Mouse (Mus musculus): ENCODE measurements at regions not wholly inside any gene's neighbourhood (a gene's known extent, or its start where the extent isn't known, plus 50 kb on each side); places are given as distances from the start of the nearest gene placed in this dataset.

- 91% methylated on average over 1 of the region's 1 CpGs for WGBS
- DNase-seq (ENCODE audit: low spot score) (no peak), ATAC-seq (ENCODE audit: low FRiP score, low read depth) (no peak)
- Histone ChIP-seq H3K27ac (replicated peaks; ENCODE audit: low read depth, low read length) (no peak overlapping the region), H3K9me3 (ENCODE audit: control insufficient read depth, low read length) (no peaks in the 10 kb centered on the region), H3K27me3 (ENCODE audit: control insufficient read depth, insufficient read depth, low read length) (no peaks in the 10 kb centered on the region), H3K4me1 (ENCODE audit: control insufficient read depth, insufficient read depth, low read length) (no peaks in the 10 kb centered on the region), H3K4me3 (replicated peaks; ENCODE audit: low read length) (no peak overlapping the region), H3K36me3 (ENCODE audit: control insufficient read depth, insufficient read depth, low read length) (no peaks in the 10 kb centered on the region), H3K9ac (ENCODE audit: low read depth, low read length, severe bottlenecking) (no peak overlapping the region), H3K4me2 (replicated peaks; ENCODE audit: low read depth, low read length, severe bottlenecking) (no peak overlapping the region)
- TF ChIP-seq POLR2A (IDR thresholded peaks at IDR 0.05; ENCODE audit: borderline replicate concordance, extremely low read depth, insufficient read depth, insufficient read length): no peak
Measured at GRCm38 (mm10) chr2:15150823-15151222, 96.0 kb upstream of the Nsun6 start.

GRCm38 (mm10) chr2:15148381-15148780 is 93.5 kb upstream of the Nsun6 start:
- no peak overlapping the region for H3K4me2 ChIP-seq (replicated peaks; ENCODE audit: low read depth, low read length, severe bottlenecking)
- no peaks in the 10 kb centered on the region for H3K4me1 ChIP-seq (ENCODE audit: control insufficient read depth, insufficient read depth, low read length)
- H3K36me3 ChIP-seq (ENCODE audit: control insufficient read depth, insufficient read depth, low read length): no peaks in the 10 kb centered on the region
- H3K27ac ChIP-seq (replicated peaks; ENCODE audit: low read depth, low read length): no peak overlapping the region
- TF ChIP-seq POLR2A (IDR thresholded peaks at IDR 0.05; ENCODE audit: borderline replicate concordance, extremely low read depth, insufficient read depth, insufficient read length): no peak
- WGBS: 74% methylated on average over 1 of the region's 1 CpGs
- H3K27me3 ChIP-seq (ENCODE audit: control insufficient read depth, insufficient read depth, low read length): no peaks in the 10 kb centered on the region
- ATAC-seq (ENCODE audit: low FRiP score, low read depth): no peak
- H3K9ac ChIP-seq (ENCODE audit: low read depth, low read length, severe bottlenecking): no peak overlapping the region
- no peak overlapping the region for H3K4me3 ChIP-seq (replicated peaks; ENCODE audit: low read length)
- DNase-seq (ENCODE audit: low spot score): no peak
- H3K9me3 ChIP-seq (ENCODE audit: control insufficient read depth, low read length): no peaks in the 10 kb centered on the region

GRCm38 (mm10) chr2:15146986-15147385 is 92.1 kb upstream of the Nsun6 start:
- DNase-seq (ENCODE audit: low spot score): no peak

GRCm38 (mm10) chr2:15146414-15146813 is 91.5 kb upstream of the Nsun6 start:
- WGBS: 90% methylated on average over 1 of the region's 1 CpGs

More at GRCm38 (mm10) chr2:15146986-15147385, 92.1 kb upstream of the Nsun6 start:
- Histone ChIP-seq H3K4me3 (replicated peaks; ENCODE audit: low read length) (no peak overlapping the region), H3K27ac (replicated peaks; ENCODE audit: low read depth, low read length) (no peak overlapping the region), H3K27me3 (ENCODE audit: control insufficient read depth, insufficient read depth, low read length) (no peaks in the 10 kb centered on the region), H3K9ac (ENCODE audit: low read depth, low read length, severe bottlenecking) (no peak overlapping the region), H3K36me3 (ENCODE audit: control insufficient read depth, insufficient read depth, low read length) (no peaks in the 10 kb centered on the region), H3K9me3 (ENCODE audit: control insufficient read depth, low read length) (no peaks in the 10 kb centered on the region), H3K4me2 (replicated peaks; ENCODE audit: low read depth, low read length, severe bottlenecking) (no peak overlapping the region), H3K4me1 (ENCODE audit: control insufficient read depth, insufficient read depth, low read length) (no peaks in the 10 kb centered on the region)
- ATAC-seq (ENCODE audit: low FRiP score, low read depth): no peak
- TF ChIP-seq POLR2A (IDR thresholded peaks at IDR 0.05; ENCODE audit: borderline replicate concordance, extremely low read depth, insufficient read depth, insufficient read length): no peak

GRCm38 (mm10) chr2:15144781-15145180 is 89.9 kb upstream of the Nsun6 start:
- WGBS: 87% methylated on average over 2 of the region's 2 CpGs
- Histone ChIP-seq H3K27me3 (ENCODE audit: control insufficient read depth, insufficient read depth, low read length) (no peaks in the 10 kb centered on the region), H3K4me3 (replicated peaks; ENCODE audit: low read length) (no peak overlapping the region), H3K4me1 (ENCODE audit: control insufficient read depth, insufficient read depth, low read length) (no peaks in the 10 kb centered on the region), H3K4me2 (replicated peaks; ENCODE audit: low read depth, low read length, severe bottlenecking) (no peak overlapping the region), H3K36me3 (ENCODE audit: control insufficient read depth, insufficient read depth, low read length) (no peaks in the 10 kb centered on the region), H3K27ac (replicated peaks; ENCODE audit: low read depth, low read length) (no peak overlapping the region), H3K9me3 (ENCODE audit: control insufficient read depth, low read length) (no peaks in the 10 kb centered on the region), H3K9ac (ENCODE audit: low read depth, low read length, severe bottlenecking) (no peak overlapping the region)
- no peak for TF ChIP-seq POLR2A (IDR thresholded peaks at IDR 0.05; ENCODE audit: borderline replicate concordance, extremely low read depth, insufficient read depth, insufficient read length)
- DNase-seq (ENCODE audit: low spot score) (no peak), ATAC-seq (ENCODE audit: low FRiP score, low read depth) (no peak)

More at GRCm38 (mm10) chr2:15146414-15146813, 91.5 kb upstream of the Nsun6 start:
- Histone ChIP-seq H3K27me3 (ENCODE audit: control insufficient read depth, insufficient read depth, low read length) (no peaks in the 10 kb centered on the region), H3K36me3 (ENCODE audit: control insufficient read depth, insufficient read depth, low read length) (no peaks in the 10 kb centered on the region), H3K9ac (ENCODE audit: low read depth, low read length, severe bottlenecking) (no peak overlapping the region), H3K4me2 (replicated peaks; ENCODE audit: low read depth, low read length, severe bottlenecking) (no peak overlapping the region), H3K4me3 (replicated peaks; ENCODE audit: low read length) (no peak overlapping the region), H3K27ac (replicated peaks; ENCODE audit: low read depth, low read length) (no peak overlapping the region), H3K4me1 (ENCODE audit: control insufficient read depth, insufficient read depth, low read length) (no peaks in the 10 kb centered on the region), H3K9me3 (ENCODE audit: control insufficient read depth, low read length) (no peaks in the 10 kb centered on the region)
- no peak for DNase-seq (ENCODE audit: low spot score)
- no peak for TF ChIP-seq POLR2A (IDR thresholded peaks at IDR 0.05; ENCODE audit: borderline replicate concordance, extremely low read depth, insufficient read depth, insufficient read length)
- no peak for ATAC-seq (ENCODE audit: low FRiP score, low read depth)

GRCm38 (mm10) chr2:15139877-15140276 is 85.0 kb upstream of the Nsun6 start:
- Histone ChIP-seq H3K9me3 (ENCODE audit: control insufficient read depth, low read length) (no peaks in the 10 kb centered on the region), H3K36me3 (ENCODE audit: control insufficient read depth, insufficient read depth, low read length) (no peaks in the 10 kb centered on the region), H3K4me3 (replicated peaks; ENCODE audit: low read length) (no peak overlapping the region), H3K9ac (ENCODE audit: low read depth, low read length, severe bottlenecking) (no peak overlapping the region), H3K27ac (replicated peaks; ENCODE audit: low read depth, low read length) (no peak overlapping the region), H3K4me2 (replicated peaks; ENCODE audit: low read depth, low read length, severe bottlenecking) (no peak overlapping the region), H3K4me1 (ENCODE audit: control insufficient read depth, insufficient read depth, low read length) (no peaks in the 10 kb centered on the region), H3K27me3 (ENCODE audit: control insufficient read depth, insufficient read depth, low read length) (no peaks in the 10 kb centered on the region)
- 76% methylated on average over 2 of the region's 2 CpGs for WGBS
- ATAC-seq (ENCODE audit: low FRiP score, low read depth): no peak
- DNase-seq (ENCODE audit: low spot score): no peak
- no peak for TF ChIP-seq POLR2A (IDR thresholded peaks at IDR 0.05; ENCODE audit: borderline replicate concordance, extremely low read depth, insufficient read depth, insufficient read length)
